Mouse (Mus musculus): ENCODE measurements around the gene Cacna1i.

- TF ChIP-seq TAL1 (IDR thresholded peaks at IDR 0.05; ENCODE audit: low read length) (no peak), GATA1 (IDR thresholded peaks at IDR 0.05; ENCODE audit: low read length) (no peak)
Observed at GRCm38 (mm10) chr15:80395035-80395434, 108.0 kb downstream of the Cacna1i start.
